Mouse (Mus musculus): Measurements from ENCODE around the gene 1700029J07Rik. TPM values are rescaled to one million over a fixed set of nuclear protein-coding genes. Genes with fewer than 3 reads are reported as not detected.

1700029J07Rik gene
- 9.3 TPM for polyA plus RNA-seq (2014; fragmentation: Illumina TruSeq; extraction: RNeasy Lipid Tissue Mini Kit (QIAGEN cat#74804))

GRCm38 (mm10) chr8:45975126-45975836, at the start of gene 1700029J07Rik, which contains the start of gene Ufsp2:
Gene 1700029J07Rik, minus strand, starts transcription at chr8:45975252.
Gene Ufsp2, plus strand, starts transcription at chr8:45975528.

DNA sequence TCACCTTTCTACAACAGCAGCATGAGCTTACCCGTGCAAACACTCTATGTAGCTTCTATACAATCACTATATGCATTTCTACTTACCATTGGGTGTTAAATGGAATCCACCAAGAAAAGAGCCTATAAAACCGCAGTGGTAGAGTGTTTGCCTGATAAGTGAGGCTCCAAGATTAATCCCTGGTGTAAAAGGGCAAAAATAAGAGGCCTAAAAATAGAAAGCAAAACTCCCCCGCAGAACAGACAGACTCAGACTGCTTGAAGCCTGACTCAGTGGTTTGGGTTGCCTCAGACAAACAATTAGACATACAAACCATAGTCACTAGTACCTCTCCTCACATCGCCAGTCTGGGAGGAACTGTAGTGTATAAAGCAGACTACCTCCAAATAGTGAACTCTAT, 30.5 kb upstream of the 1700029J07Rik start, which contains the start of gene Ankrd37:
Gene Ankrd37 (minus strand): TSS at position 112 of the 400 bp plus-strand sequence.

GRCm38 (mm10) chr8:45999138-45999783, 24.2 kb upstream of the 1700029J07Rik start, which contains the start of gene Lrp2bp:
Gene Lrp2bp, plus strand, starts transcription at chr8:45999303.

GRCm38 (mm10) chr8:45934582-45935014, 40.5 kb downstream of the 1700029J07Rik start, which contains the start of gene Ccdc110:
Gene Ccdc110, plus strand, starts transcription at chr8:45934619.

Other genes starting within 250 kb of the 1700029J07Rik start
- 44.0 TPM for gene Pdlim3, start 89.8 kb downstream of the 1700029J07Rik start, polyA plus RNA-seq (2014; fragmentation: Illumina TruSeq; extraction: RNeasy Lipid Tissue Mini Kit (QIAGEN cat#74804))
- not detected for gene Ccdc110, start 40.6 kb downstream of the 1700029J07Rik start, polyA plus RNA-seq (2014; fragmentation: Illumina TruSeq; extraction: RNeasy Lipid Tissue Mini Kit (QIAGEN cat#74804))
- 102 TPM for gene Ufsp2, start 276 bp upstream of the 1700029J07Rik start, polyA plus RNA-seq (2014; fragmentation: Illumina TruSeq; extraction: RNeasy Lipid Tissue Mini Kit (QIAGEN cat#74804))
- 0.94 TPM for gene Lrp2bp, start 24.1 kb upstream of the 1700029J07Rik start, polyA plus RNA-seq (2014; fragmentation: Illumina TruSeq; extraction: RNeasy Lipid Tissue Mini Kit (QIAGEN cat#74804))
- 1.1 TPM for gene Ankrd37, start 30.5 kb upstream of the 1700029J07Rik start, polyA plus RNA-seq (2014; fragmentation: Illumina TruSeq; extraction: RNeasy Lipid Tissue Mini Kit (QIAGEN cat#74804))
- gene Cfap97, start 176.5 kb upstream of the 1700029J07Rik start, polyA plus RNA-seq (2014; fragmentation: Illumina TruSeq; extraction: RNeasy Lipid Tissue Mini Kit (QIAGEN cat#74804)) = 113 TPM
- gene Snx25, start 176.9 kb upstream of the 1700029J07Rik start, polyA plus RNA-seq (2014; fragmentation: Illumina TruSeq; extraction: RNeasy Lipid Tissue Mini Kit (QIAGEN cat#74804)) = 12.2 TPM
- gene Slc25a4, start 236.0 kb upstream of the 1700029J07Rik start, polyA plus RNA-seq (2014; fragmentation: Illumina TruSeq; extraction: RNeasy Lipid Tissue Mini Kit (QIAGEN cat#74804)) = 253 TPM

All from ovary, adult 10 weeks (tissue).